Mouse (Mus musculus) thymus, adult 2 months (tissue): ENCODE data around the gene Scube2.

ENCODE experiments used
- CTCF ChIP-seq: fragments of 200-500 bp; IDR thresholded peaks from 2 replicates; pipeline ENCODE4 v1.5.1; 2012; ENCODE audit warnings: mild to moderate bottlenecking, control low read depth, low read length, moderate library complexity, borderline replicate concordance; ENCODE audit not compliant: control insufficient read depth, poor library complexity, insufficient read depth; ENCODE audit errors: extremely low read depth
- POLR2A ChIP-seq: fragments of 200-500 bp; IDR thresholded peaks from 2 replicates; pipeline ENCODE4 v1.6.1; 2012; ENCODE audit warnings: mild to moderate bottlenecking, low read length, control low read depth, moderate library complexity; ENCODE audit not compliant: control insufficient read depth, poor library complexity, insufficient read depth; ENCODE audit errors: extremely low read depth

DNA sequence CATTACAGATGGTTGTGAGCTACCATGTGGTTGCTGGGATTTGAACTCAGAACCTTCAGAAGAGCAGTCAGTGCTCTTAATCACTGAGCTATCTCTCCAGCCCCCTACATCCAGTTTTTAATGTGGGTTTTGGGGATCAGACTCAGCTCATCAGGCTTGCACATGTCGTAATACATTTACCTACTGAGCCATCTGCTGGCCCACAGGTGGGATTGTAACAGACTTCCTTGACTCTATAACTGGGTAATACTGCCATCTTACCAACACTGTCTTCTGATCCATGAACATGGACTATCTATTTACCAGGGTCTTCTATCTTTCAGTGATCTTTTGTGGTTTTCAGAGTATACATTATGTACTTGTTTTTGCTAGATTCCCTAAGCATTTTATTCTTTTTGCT lies 20.8 kb upstream of the Scube2 start:
- TF ChIP-seq CTCF (no peak), POLR2A (no peak)
